Mouse (Mus musculus) hindbrain, embryonic 10.5 days (tissue): ENCODE data around the gene 5730455P16Rik. TPM values are rescaled to one million over a fixed set of nuclear protein-coding genes. Genes with fewer than 3 reads are reported as not detected.
"Not testable (repeated sequence)": the region's sequence is repeated elsewhere in the genome, so short reads cannot be mapped to it uniquely, and the experiment has no call there.

Experiments
- DNase-seq: peaks from one replicate; pipeline ENCODE4 v3.0.0-alpha.2; 2017; ENCODE audit warnings: low spot score
- H3K27ac ChIP-seq: fragments of 300-500 bp; sonication (generic); 2 replicates; pipeline ENCODE4 v1.5.1; 2016; ENCODE audit warnings: mild to moderate bottlenecking, moderate library complexity
- H3K27me3 ChIP-seq: fragments of 300-500 bp; sonication (generic); 2 replicates; pipeline ENCODE4 v1.6.1; 2016; ENCODE audit warnings: mild to moderate bottlenecking; ENCODE audit not compliant: poor library complexity, insufficient read depth, severe bottlenecking
- H3K36me3 ChIP-seq: fragments of 300-500 bp; sonication (generic); 2 replicates; pipeline ENCODE4 v1.6.1; 2016; ENCODE audit warnings: mild to moderate bottlenecking, moderate library complexity
- H3K4me1 ChIP-seq: fragments of 300-500 bp; sonication (generic); replicated peaks from 2 replicates; pipeline ENCODE4 v1.6.1; 2016; ENCODE audit warnings: mild to moderate bottlenecking
- H3K4me3 ChIP-seq: fragments of 300-500 bp; sonication (generic); 2 replicates; pipeline ENCODE4 v1.5.1; 2016; ENCODE audit warnings: mild to moderate bottlenecking, moderate library complexity
- H3K9me3 ChIP-seq: fragments of 300-500 bp; sonication (generic); 2 replicates; pipeline ENCODE4 v1.6.1; 2016; ENCODE audit warnings: mild to moderate bottlenecking, moderate library complexity
- WGBS: fragments of 180-500 bp; shearing (Covaris S2); methylation state at CpG from one replicate; pipeline ENCODE4 v1.1.7; 2016; 5-methylcytosine and 5-hydroxymethylcytosine counted together
- polyA plus RNA-seq: library from polyadenylated mRNA; unstranded; fragments of >200 nt; fragmentation: Nextera tagmentation; extraction: Ambion mirVana; gene quantifications from 2 replicates; pipeline ENCODE4 v1.2.1, GENCODE M21; 2016

Gene 5730455P16Rik
- polyA plus RNA-seq = 19.4 and 24.4 TPM in 2 replicates

DNA sequence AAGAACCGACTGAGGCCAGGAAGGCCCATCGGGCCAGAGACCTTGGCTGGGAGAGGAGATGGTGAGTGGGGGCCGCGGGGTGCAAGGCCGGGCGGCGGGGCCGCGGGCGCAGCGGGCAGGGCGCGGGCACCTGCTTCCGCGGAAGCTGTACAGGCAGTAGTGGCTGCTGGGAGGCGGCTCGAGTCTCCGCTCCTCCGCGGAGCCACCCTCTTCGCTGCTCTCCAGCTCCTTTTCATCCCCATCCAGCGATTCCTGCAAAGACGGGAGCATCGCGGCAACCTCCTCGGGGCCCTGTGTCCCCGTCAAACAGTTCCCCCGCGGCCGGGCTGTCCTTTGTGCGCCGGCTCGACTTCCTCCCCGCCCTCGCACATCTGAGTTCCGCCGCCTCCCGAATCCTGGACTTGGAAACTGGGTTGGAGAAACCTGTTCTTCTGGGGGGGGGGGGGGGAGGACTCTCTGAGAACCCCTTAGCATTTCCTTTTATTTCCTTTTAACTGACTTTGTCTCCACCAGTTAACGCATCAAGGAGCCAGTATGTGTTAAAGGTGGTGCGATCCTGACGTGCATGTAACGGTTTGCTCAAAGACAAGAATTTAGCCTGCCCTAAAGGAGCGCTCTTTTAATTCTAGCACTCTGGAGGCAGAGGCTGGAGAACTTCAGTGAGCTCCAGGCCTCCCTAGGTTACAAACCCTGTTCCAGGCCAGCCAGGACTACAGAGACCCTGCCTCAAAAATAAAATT, at the start of gene 5730455P16Rik:
TSS of gene 5730455P16Rik (minus strand) at position 323 of the 740 bp plus-strand sequence.
- Histone ChIP-seq H3K27me3 (no peaks in the 10 kb centered on the region), H3K9me3 (no peaks in the 10 kb centered on the region), H3K4me1 (peaks cover 20% of the 10 kb centered on the region), H3K36me3 (peaks cover 29% of the 10 kb centered on the region), H3K27ac (peak within 1 kb of the TSS; percentile 94), H3K4me3 (peak within 1 kb of the TSS; percentile 73)
- WGBS = 2% methylated on average over 43 of the region's 43 CpGs
- peak; percentile 86 for DNase-seq

GRCm38 (mm10) chr11:80426029-80426813, 48.4 kb upstream of the 5730455P16Rik start:
- not testable (repeated sequence) for H3K9me3 ChIP-seq, H3K27me3 ChIP-seq, H3K36me3 ChIP-seq, DNase-seq, H3K27ac ChIP-seq, H3K4me3 ChIP-seq
- H3K4me1 ChIP-seq = peaks cover 10% of the 10 kb centered on the region
- WGBS = 81% methylated on average over 16 of the region's 16 CpGs

- WGBS = 61% methylated on average over 5 of the region's 5 CpGs
Measured at GRCm38 (mm10) chr11:80425247-80425778, 47.5 kb upstream of the 5730455P16Rik start.

GRCm38 (mm10) chr11:80424691-80425090, 46.9 kb upstream of the 5730455P16Rik start:
- no peak for DNase-seq
- 79% methylated on average over 2 of the region's 2 CpGs for WGBS
- Histone ChIP-seq H3K36me3 (no peaks in the 10 kb centered on the region), H3K27ac (no peak overlapping the region), H3K27me3 (no peaks in the 10 kb centered on the region), H3K4me3 (no peak overlapping the region), H3K9me3 (no peaks in the 10 kb centered on the region), H3K4me1 (peaks cover 4% of the 10 kb centered on the region)

More at GRCm38 (mm10) chr11:80425247-80425778, 47.5 kb upstream of the 5730455P16Rik start:
- Histone ChIP-seq H3K36me3 (no peaks in the 10 kb centered on the region), H3K4me3 (no peak overlapping the region), H3K4me1 (peaks cover 10% of the 10 kb centered on the region), H3K9me3 (no peaks in the 10 kb centered on the region), H3K27me3 (no peaks in the 10 kb centered on the region), H3K27ac (no peak overlapping the region)
- DNase-seq = no peak

DNA sequence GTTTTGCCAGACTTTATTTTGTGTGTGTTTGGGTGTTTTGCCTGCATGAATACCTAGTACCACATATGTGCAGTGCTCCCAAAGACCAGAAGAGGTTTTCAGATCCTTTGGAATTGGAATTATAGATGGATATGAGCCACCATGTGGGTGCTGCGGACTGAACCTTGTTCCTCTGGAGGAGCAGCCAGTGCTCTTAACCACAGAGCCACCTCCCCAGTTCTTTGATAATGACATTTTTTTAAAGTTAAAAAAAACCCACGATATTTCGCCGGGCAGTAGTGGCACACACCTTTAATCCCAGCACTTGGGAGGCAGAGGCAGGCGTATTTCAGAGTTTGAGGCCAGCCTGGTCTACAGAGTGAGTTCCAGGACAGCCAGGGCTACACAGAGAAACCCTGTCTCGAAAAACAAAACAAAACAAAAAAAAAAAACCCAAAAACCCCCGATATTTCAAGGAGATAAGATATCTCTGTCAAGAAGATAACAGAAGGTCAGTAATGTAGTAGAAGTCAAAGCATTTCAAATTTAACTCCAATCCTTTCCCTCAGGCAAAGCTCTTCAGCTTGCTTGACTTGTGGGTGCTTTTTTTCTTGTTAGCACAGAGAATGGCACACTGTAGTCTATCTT, 43.7 kb upstream of the 5730455P16Rik start:
- H3K27ac ChIP-seq = no peak overlapping the region
- no peaks in the 10 kb centered on the region for H3K27me3 ChIP-seq
- peaks cover 6% of the 10 kb centered on the region; the same call in 1 of the 2 replicates for H3K9me3 ChIP-seq
- H3K36me3 ChIP-seq = peaks cover 15% of the 10 kb centered on the region
- 86% methylated on average over 7 of the region's 7 CpGs for WGBS
- no peaks in the 10 kb centered on the region for H3K4me1 ChIP-seq
- no peak overlapping the region for H3K4me3 ChIP-seq
- DNase-seq = no peak

- DNase-seq = no peak
- Histone ChIP-seq H3K36me3 (peaks cover 23% of the 10 kb centered on the region), H3K4me3 (no peak overlapping the region), H3K27ac (no peak overlapping the region), H3K4me1 (no peaks in the 10 kb centered on the region), H3K9me3 (peaks cover 6% of the 10 kb centered on the region; the same call in 1 of the 2 replicates), H3K27me3 (no peaks in the 10 kb centered on the region)
- 64% methylated on average over 2 of the region's 2 CpGs for WGBS
Measured at GRCm38 (mm10) chr11:80420202-80420984, 42.6 kb upstream of the 5730455P16Rik start.

GRCm38 (mm10) chr11:80419743-80420142, 41.9 kb upstream of the 5730455P16Rik start:
- no peak overlapping the region for H3K4me3 ChIP-seq
- no peak overlapping the region for H3K27ac ChIP-seq
- H3K36me3 ChIP-seq = peaks cover 29% of the 10 kb centered on the region
- 88% methylated on average over 1 of the region's 1 CpGs for WGBS
- H3K4me1 ChIP-seq = no peaks in the 10 kb centered on the region
- DNase-seq = no peak
- peaks cover 6% of the 10 kb centered on the region; the same call in 1 of the 2 replicates for H3K9me3 ChIP-seq
- no peaks in the 10 kb centered on the region for H3K27me3 ChIP-seq

DNA sequence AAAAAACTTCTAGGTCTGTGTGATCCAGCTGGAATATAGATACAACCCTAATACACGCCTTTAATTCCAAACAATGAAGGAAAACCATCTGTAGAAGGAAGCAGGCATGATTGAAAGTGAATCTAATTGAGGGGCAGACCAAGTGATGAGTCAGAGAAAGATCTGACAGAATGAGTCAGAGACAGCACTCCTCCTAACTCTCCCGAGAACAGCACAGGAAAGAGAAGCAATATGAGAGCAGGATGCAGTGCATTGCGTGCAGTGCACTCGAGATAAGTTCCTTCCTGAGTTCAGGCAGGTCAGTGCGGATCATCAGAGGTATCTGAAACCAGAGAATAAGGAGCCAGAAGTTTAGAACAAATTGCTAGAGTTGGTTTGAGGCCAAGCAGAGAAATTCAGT, 39.3 kb upstream of the 5730455P16Rik start:
- H3K27ac ChIP-seq = no peak overlapping the region
- DNase-seq = no peak
- 92% methylated on average over 5 of the region's 5 CpGs for WGBS
- H3K36me3 ChIP-seq = peaks cover 46% of the 10 kb centered on the region
- no peaks in the 10 kb centered on the region for H3K4me1 ChIP-seq
- peaks cover 6% of the 10 kb centered on the region; the same call in 1 of the 2 replicates for H3K9me3 ChIP-seq
- no peaks in the 10 kb centered on the region for H3K27me3 ChIP-seq
- H3K4me3 ChIP-seq = no peak overlapping the region

DNA sequence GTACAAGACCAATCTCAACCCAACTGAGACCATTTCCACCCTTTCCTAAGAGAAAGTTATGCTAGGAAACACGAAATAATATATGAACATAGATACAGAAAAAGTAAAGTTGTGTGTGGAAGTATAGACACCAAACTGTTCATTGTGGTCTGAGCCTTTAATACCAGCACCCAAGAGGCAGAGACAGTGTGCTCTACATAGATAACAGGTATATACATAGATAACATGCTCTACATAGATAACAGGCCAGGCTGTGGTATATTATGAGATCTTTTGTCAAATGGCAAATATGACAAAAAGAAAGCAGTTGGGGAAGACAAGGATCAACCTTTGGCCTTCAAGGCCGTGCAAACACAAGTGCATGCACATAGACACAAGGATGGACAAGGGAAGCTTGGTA, 32.5 kb upstream of the 5730455P16Rik start:
- no peaks in the 10 kb centered on the region for H3K27me3 ChIP-seq
- no peaks in the 10 kb centered on the region for H3K9me3 ChIP-seq
- 92% methylated on average over 2 of the region's 2 CpGs for WGBS
- no peaks in the 10 kb centered on the region for H3K4me1 ChIP-seq
- DNase-seq = no peak
- no peak overlapping the region for H3K27ac ChIP-seq
- H3K36me3 ChIP-seq = peaks cover 88% of the 10 kb centered on the region
- no peak overlapping the region for H3K4me3 ChIP-seq

DNA sequence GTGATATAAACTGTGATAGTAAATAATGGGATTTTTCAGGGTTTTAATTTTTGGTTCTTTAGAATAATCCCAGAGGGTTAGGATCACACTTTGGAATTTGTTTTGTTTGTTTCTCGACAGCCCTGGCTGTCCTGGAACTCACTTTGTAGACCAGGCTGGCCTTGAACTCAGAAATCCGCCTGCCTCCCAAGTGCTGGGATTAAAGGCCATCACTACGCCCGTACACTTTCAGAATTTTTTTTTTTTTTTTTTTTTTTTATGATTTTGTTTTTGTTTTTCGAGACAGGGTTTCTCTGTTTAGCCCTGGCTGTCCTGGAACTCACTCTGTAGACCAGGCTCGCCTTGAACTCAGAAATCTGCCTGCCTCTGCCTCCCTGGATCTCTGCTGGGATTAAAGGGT, 30.0 kb upstream of the 5730455P16Rik start:
- H3K27ac ChIP-seq, H3K9me3 ChIP-seq, H3K4me3 ChIP-seq, DNase-seq, H3K27me3 ChIP-seq, H3K4me1 ChIP-seq: not testable (repeated sequence)
- peaks cover 91% of the 10 kb centered on the region for H3K36me3 ChIP-seq
- 93% methylated on average over 6 of the region's 6 CpGs for whole genome bisulfite sequencing

DNA sequence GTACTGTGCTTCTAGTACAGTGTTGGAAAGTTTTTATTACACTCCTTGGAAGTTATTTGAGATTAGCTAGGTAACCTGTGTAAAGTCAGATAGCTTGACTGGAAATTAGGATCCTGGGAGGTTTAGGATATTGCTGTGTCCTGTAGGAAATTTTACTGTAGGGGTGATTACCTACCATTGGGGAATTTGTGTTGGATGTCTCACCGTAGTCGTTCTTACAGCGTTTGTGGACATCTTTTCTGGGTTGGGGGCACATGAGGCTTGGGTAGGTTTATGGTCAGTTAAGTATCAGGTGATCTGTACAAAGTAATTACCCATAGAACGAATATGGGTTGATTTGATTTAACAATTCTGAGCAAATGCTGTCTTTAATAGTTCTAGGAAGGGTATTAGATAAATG, 18.8 kb upstream of the 5730455P16Rik start:
- no peaks in the 10 kb centered on the region for H3K27me3 ChIP-seq
- no peaks in the 10 kb centered on the region for H3K4me1 ChIP-seq
- 93% methylated on average over 4 of the region's 4 CpGs for WGBS
- H3K4me3 ChIP-seq = no peak overlapping the region
- H3K9me3 ChIP-seq = no peaks in the 10 kb centered on the region
- peaks cover 100% of the 10 kb centered on the region for H3K36me3 ChIP-seq
- no peak overlapping the region for H3K27ac ChIP-seq
- no peak for DNase-seq

- no peaks in the 10 kb centered on the region for H3K9me3 ChIP-seq
- peaks cover 100% of the 10 kb centered on the region for H3K36me3 ChIP-seq
- 95% methylated on average over 3 of the region's 3 CpGs for WGBS
- no peak overlapping the region for H3K4me3 ChIP-seq
- DNase-seq = no peak
- no peaks in the 10 kb centered on the region for H3K27me3 ChIP-seq
- no peaks in the 10 kb centered on the region for H3K4me1 ChIP-seq
- no peak overlapping the region for H3K27ac ChIP-seq
Measured at GRCm38 (mm10) chr11:80395930-80396329, 18.1 kb upstream of the 5730455P16Rik start.
